Mouse (Mus musculus) CH12.LX (cell line): Measurements from ENCODE around the gene Cdk2ap2. TPM values are rescaled to one million over a fixed set of nuclear protein-coding genes. Genes with fewer than 3 reads are reported as not detected.

Experiments
- DNase-seq: peaks from one replicate; pipeline ENCODE4 v3.0.0-alpha.2; 2013; ENCODE audit errors: extremely low read depth
- H3K27ac ChIP-seq: 2 replicates; pipeline ENCODE4 v1.5.1; 2012; ENCODE audit warnings: low read depth, mild to moderate bottlenecking, control low read depth, moderate library complexity; ENCODE audit not compliant: insufficient read depth
- H3K27me3 ChIP-seq: replicated peaks from 2 replicates; pipeline ENCODE3; 2012; ENCODE audit warnings: inconsistent platforms
- H3K36me3 ChIP-seq, 2 experiments: replicated peaks in 1 of 2; 2 replicates each; pipeline versions ENCODE3 to v1.6.1; 2012; ENCODE audit warnings: inconsistent platforms in 1 of 2, low read length in 1 of 2, mild to moderate bottlenecking in 1 of 2, mixed read lengths in 1 of 2, moderate library complexity in 1 of 2; ENCODE audit not compliant: control insufficient read depth in 1 of 2, insufficient read depth in 1 of 2
- H3K4me1 ChIP-seq, 2 experiments: 2 replicates each; pipeline ENCODE4 v1.6.1; 2012; ENCODE audit warnings: inconsistent platforms in 1 of 2, moderate library complexity in 1 of 2; ENCODE audit not compliant: insufficient read depth in 2 of 2, control insufficient read depth in 1 of 2
- H3K4me2 ChIP-seq: 2 replicates; pipeline ENCODE4 v1.6.1; 2012; ENCODE audit warnings: low read depth, mild to moderate bottlenecking, control low read depth; ENCODE audit not compliant: poor library complexity, insufficient read depth, severe bottlenecking
- H3K4me3 ChIP-seq, 3 experiments: fragments of 150-350 bp in 1 of 3; sonication (generic) in 1 of 3; replicated peaks in 1 of 3; 2 replicates each; pipeline versions ENCODE3 to v1.5.1; 2011 to 2012; ENCODE audit warnings: low read depth in 2 of 3, low read length in 2 of 3, mild to moderate bottlenecking in 2 of 3, moderate library complexity in 2 of 3, control low read depth in 1 of 3, improper control_type of control experiment in 1 of 3, inconsistent platforms in 1 of 3, mixed read lengths in 1 of 3; ENCODE audit not compliant: poor library complexity in 1 of 3
- H3K79me2 ChIP-seq: replicated peaks from 2 replicates; pipeline ENCODE4 v1.6.1; 2012; ENCODE audit warnings: mild to moderate bottlenecking, moderate library complexity; ENCODE audit not compliant: control insufficient read depth, poor library complexity, insufficient read depth, severe bottlenecking; ENCODE audit errors: extremely low read depth
- H3K9ac ChIP-seq: 2 replicates; pipeline ENCODE4 v1.6.1; 2012; ENCODE audit warnings: low read depth, mild to moderate bottlenecking, control low read depth, moderate library complexity; ENCODE audit not compliant: insufficient read depth
- H3K9me3 ChIP-seq: replicated peaks from 2 replicates; pipeline ENCODE3; 2012; ENCODE audit warnings: low read length, inconsistent platforms, mixed read lengths
- BHLHE40 ChIP-seq: IDR thresholded peaks from 2 replicates; pipeline ENCODE4 v1.6.1; 2011; ENCODE audit warnings: mild to moderate bottlenecking, low read depth, low read length, improper control_type of control experiment
- CTCF ChIP-seq, 2 experiments: IDR thresholded peaks in 1 of 2; conservative IDR thresholded peaks in 1 of 2; 2 replicates each; pipeline ENCODE4 v1.5.1; 2011 to 2012; ENCODE audit warnings: low read depth in 2 of 2, low read length in 2 of 2, improper control_type of control experiment in 1 of 2, inconsistent platforms in 1 of 2, mild to moderate bottlenecking in 1 of 2, moderate library complexity in 1 of 2
- ELF1 ChIP-seq: IDR thresholded peaks from 2 replicates; pipeline ENCODE4 v1.6.1; 2014; ENCODE audit warnings: low read depth, mild to moderate bottlenecking, inconsistent platforms, low read length, improper control_type of control experiment
- EP300 ChIP-seq: IDR thresholded peaks from 2 replicates; pipeline ENCODE4 v1.6.1; 2011; ENCODE audit warnings: low read length, improper control_type of control experiment
- ETS1 ChIP-seq: conservative IDR thresholded peaks from 2 replicates; pipeline ENCODE4 v1.6.1; 2012; ENCODE audit warnings: low read depth, mild to moderate bottlenecking, inconsistent platforms, low read length, improper control_type of control experiment, moderate library complexity
- GABPA ChIP-seq: IDR thresholded peaks from 2 replicates; pipeline ENCODE4 v1.6.1; 2012; ENCODE audit warnings: low read depth, low read length, improper control_type of control experiment, inconsistent platforms; ENCODE audit not compliant: insufficient replicate concordance
- IRF4 ChIP-seq: IDR thresholded peaks from 2 replicates; pipeline ENCODE4 v1.6.1; 2014; ENCODE audit warnings: low read depth, mild to moderate bottlenecking, inconsistent platforms, low read length, improper control_type of control experiment
- JUN ChIP-seq: IDR thresholded peaks from 2 replicates; pipeline ENCODE4 v1.6.1; 2011; ENCODE audit warnings: low read depth, mild to moderate bottlenecking, low read length, improper control_type of control experiment, moderate library complexity; ENCODE audit not compliant: insufficient read depth
- JUND ChIP-seq: conservative IDR thresholded peaks from 2 replicates; pipeline ENCODE4 v1.6.1; 2011; ENCODE audit warnings: low read depth, low read length, improper control_type of control experiment
- KAT2A ChIP-seq: IDR thresholded peaks from 2 replicates; pipeline ENCODE4 v1.6.1; 2012; ENCODE audit warnings: low read length, improper control_type of control experiment, inconsistent platforms; ENCODE audit not compliant: insufficient replicate concordance
- MEF2A ChIP-seq: IDR thresholded peaks from 2 replicates; pipeline ENCODE4 v1.6.1; 2014; ENCODE audit warnings: low read depth, mild to moderate bottlenecking, inconsistent platforms, low read length, improper control_type of control experiment, borderline replicate concordance
- MXI1 ChIP-seq: IDR thresholded peaks from 2 replicates; pipeline ENCODE4 v1.6.1; 2011; ENCODE audit warnings: mild to moderate bottlenecking, low read depth, low read length, improper control_type of control experiment
- NELFE ChIP-seq: IDR thresholded peaks from 2 replicates; pipeline ENCODE4 v1.6.1; 2011; ENCODE audit warnings: low read depth, low read length, improper control_type of control experiment
- POLR2AphosphoS2 ChIP-seq: IDR thresholded peaks from 2 replicates; pipeline ENCODE4 v1.6.1; 2011; ENCODE audit warnings: low read depth, low read length, improper control_type of control experiment
- RAD21 ChIP-seq: IDR thresholded peaks from 2 replicates; pipeline ENCODE4 v1.6.1; 2011; ENCODE audit warnings: low read depth, mild to moderate bottlenecking, low read length, improper control_type of control experiment, moderate library complexity
- SIN3A ChIP-seq: IDR thresholded peaks from 2 replicates; pipeline ENCODE4 v1.6.1; 2012; ENCODE audit warnings: low read length, improper control_type of control experiment, inconsistent platforms
- SMC3 ChIP-seq: IDR thresholded peaks from 2 replicates; pipeline ENCODE4 v1.6.1; 2011; ENCODE audit warnings: low read depth, low read length, improper control_type of control experiment
- TCF12 ChIP-seq: IDR thresholded peaks from 2 replicates; pipeline ENCODE4 v1.6.1; 2014; ENCODE audit warnings: low read depth, mild to moderate bottlenecking, inconsistent platforms, low read length, improper control_type of control experiment
- UBTF ChIP-seq: IDR thresholded peaks from 2 replicates; pipeline ENCODE4 v1.6.1; 2012; ENCODE audit warnings: low read depth, mild to moderate bottlenecking, inconsistent platforms, low read length, improper control_type of control experiment, moderate library complexity
- USF1 ChIP-seq: IDR thresholded peaks from 2 replicates; pipeline ENCODE4 v1.6.1; 2014; ENCODE audit warnings: low read depth, mild to moderate bottlenecking, inconsistent platforms, low read length, improper control_type of control experiment
- ZC3H11A ChIP-seq: IDR thresholded peaks from 2 replicates; pipeline ENCODE4 v1.6.1; 2012; ENCODE audit warnings: low read depth, mild to moderate bottlenecking, inconsistent platforms, low read length, improper control_type of control experiment
- ZNF384 ChIP-seq: IDR thresholded peaks from 2 replicates; pipeline ENCODE4 v1.6.1; 2012; ENCODE audit warnings: low read depth, low read length, improper control_type of control experiment, inconsistent platforms
- dilution Hi-C: fragments of 300-500 bp; cut with MboI; formaldehyde crosslinking; loops from 2 replicates; pipeline ENCODE4 v1.14.3; 2020; ENCODE audit warnings: low sequenced_read_pairs; ENCODE audit not compliant: extremely low pct_unique_long_range_greater_than_20kb, extremely low pct_ligation_motif_present
- in situ Hi-C: fragments of 300-500 bp; cut with MboI; formaldehyde crosslinking; loops from 3 replicates; pipeline ENCODE4 v1.14.3; 2019; ENCODE audit warnings: low sequenced_read_pairs, low pct_ligation_motif_present, low pct_unique_long_range_greater_than_20kb, mixed read lengths
- polyA plus RNA-seq: library from polyadenylated mRNA; unstranded; fragments of >175 nt; gene quantifications from 2 replicates; pipeline ENCODE4 v1.2.1, GENCODE M21; 2012; ENCODE audit warnings: low read depth; ENCODE audit not compliant: insufficient read length
- total RNA-seq, 2 experiments: library from RNA; depleted of rRNA; stranded (reverse); fragments of 300-350 nt in 1 of 2; fragments of >200 nt in 1 of 2; gene quantifications; 2 replicates each; pipeline ENCODE4 v1.2.3; 2012 to 2014

Cdk2ap2 gene
- total and polyA plus RNA-seq, 3 experiments, result 63.4 to 69.5 (median 67.1) TPM

DNA sequence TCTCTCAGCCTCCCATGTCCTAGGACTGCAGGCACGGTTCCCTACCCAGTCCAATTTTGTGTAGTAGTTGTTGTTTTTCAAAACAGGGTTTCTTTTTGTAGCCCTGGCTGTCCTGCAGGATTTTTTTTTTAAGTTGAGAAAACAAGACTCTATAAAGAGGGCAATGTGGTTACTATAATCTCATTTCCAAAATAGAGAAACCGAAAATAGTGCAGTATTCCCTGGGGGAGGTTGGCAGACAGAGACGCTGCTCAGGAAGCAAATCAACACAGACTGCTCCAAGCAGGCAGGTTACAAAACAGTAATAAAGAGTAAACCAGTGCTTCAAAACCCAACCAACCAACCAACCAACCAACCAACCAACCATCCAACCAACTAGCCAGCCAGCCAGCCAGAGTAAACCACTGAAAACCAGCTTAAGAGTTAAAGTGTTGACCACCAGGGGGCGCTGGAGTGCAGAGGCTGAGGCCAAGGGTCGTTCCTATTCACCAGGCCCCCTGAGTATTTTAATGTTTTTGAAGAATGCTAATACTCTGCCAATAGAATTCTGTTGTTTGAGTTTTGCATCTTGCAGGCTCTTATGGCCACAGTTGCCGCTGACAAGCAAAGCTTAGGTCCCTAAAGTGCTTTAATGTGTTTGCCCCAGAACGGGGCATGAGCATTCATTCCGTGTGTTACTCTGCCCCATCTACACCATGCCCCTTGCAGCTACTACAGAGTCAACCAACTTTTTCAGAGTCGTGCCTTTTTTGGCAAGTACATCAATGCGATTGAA is 45.1 kb upstream of the Cdk2ap2 start:
- TF ChIP-seq RAD21 (peak; percentile 71), CTCF (conservative IDR thresholded peaks at IDR 0.05 in 1 of 2, IDR thresholded peaks at IDR 0.05 in 1 of 2; ENCODE audit: low read depth in 2 of 2, low read length in 2 of 2) (peak; percentile 76 to 88), ELF1 (peak; percentile 9; the same call in 1 of the 2 replicates), ZC3H11A (peak; percentile 16; the same call in 1 of the 2 replicates), SMC3 (peak; percentile 83), ZNF384 (peak; percentile 70), NELFE (no peak), IRF4 (peak; percentile 61), GABPA (no peak), EP300 (peak; percentile 46), MXI1 (0 out of 2 replicates have a peak, but pooled peaks have one; percentile 26), TCF12 (no peak), USF1 (no peak), MEF2A (peak; percentile 68), JUN (no peak), KAT2A (no peak), JUND (no peak), BHLHE40 (0 out of 2 replicates have a peak, but pooled peaks have one; percentile 19), UBTF (no peak), SIN3A (peak; percentile 54; the same call in 1 of the 2 replicates), POLR2AphosphoS2 (no peak), ETS1 (0 out of 2 replicates have a peak, but pooled peaks have one; percentile 10)
- in situ Hi-C loops, result loop anchor here (5.0 kb wide), 2 partner anchors 35 kb away; no protein-coding TSS in a partner anchor
- H3K4me3 ChIP-seq, result no peak overlapping the region

More for the DNA sequence above, 45.1 kb upstream of the Cdk2ap2 start:
- peak overlapping the region; percentile 63 for H3K4me2 ChIP-seq
- DNase-seq, result peak; percentile 78
- H3K79me2 ChIP-seq, result no peaks in the 10 kb centered on the region
- peaks cover 11 to 45% of the 10 kb centered on the region in 2 experiments; a peak in 3 of 4 replicates for H3K4me1 ChIP-seq
- dilution Hi-C loops, result no loop called here
- no peak overlapping the region; the same call in 1 of the 2 replicates for H3K9ac ChIP-seq
- H3K36me3 ChIP-seq, result no peaks in the 10 kb centered on the region
- no peaks in the 10 kb centered on the region for H3K27me3 ChIP-seq
- H3K9me3 ChIP-seq, result peaks cover 2% of the 10 kb centered on the region
- peak overlapping the region; percentile 77 for H3K27ac ChIP-seq
